ENCODE assay signal across 8 mouse cellular contexts in genomic region chr3:90515242-90515641, GRCm38 (mm10). TPM values are rescaled to one million over a fixed set of nuclear protein-coding genes. Genes with fewer than 3 reads are reported as not detected.
DNase-seq lines count a peak whose midpoint lies in the region; ATAC-seq and TF ChIP-seq lines count a peak whose summit lies in the region.

No protein-coding gene starts in this region.

- no peak for DNase-seq in embryonic facial prominence, embryonic 10.5 days (ENCODE audit: low spot score)
- peak; percentile 71 for DNase-seq in kidney, postnatal 14 days
- no peak for DNase-seq in embryo, embryonic 10.5 days (ENCODE audit: low spot score)
- DNase-seq in T-cell, adult 2 months (ENCODE audit: low spot score): no peak

- 38% methylated on average over 1 of the region's 1 CpGs for WGBS in embryonic facial prominence, embryonic 10.5 days
- 29% methylated on average over 1 of the region's 1 CpGs for WGBS in heart, embryonic 15.5 days

- no peak for TF ChIP-seq EP300 in ES-Bruce4 (IDR thresholded peaks at IDR 0.05; ENCODE audit: insufficient read depth, low read depth, low read length)

- no peak overlapping the region for H3K27ac ChIP-seq in ES-Bruce4 (ENCODE audit: insufficient read depth, low read length)
- H3K27ac ChIP-seq in embryonic facial prominence, embryonic 10.5 days (replicated peaks): peak overlapping the region; percentile 20; the same call in 1 of the 2 replicates
- peak overlapping the region; percentile 89 for H3K27ac ChIP-seq in heart, embryonic 15.5 days

- no peak for TF ChIP-seq POLR2A in ES-Bruce4 (IDR thresholded peaks at IDR 0.05; ENCODE audit: insufficient read depth, low read length)

- ATAC-seq in heart, embryonic 15.5 days (replicated peaks; ENCODE audit: insufficient number of reproducible peaks, insufficient read depth, low FRiP score, low read depth): no peak
- no peak for ATAC-seq in erythroid progenitor cell, adult 5-6 weeks (replicated peaks; ENCODE audit: low FRiP score, poor library complexity, severe bottlenecking)

- no peaks in the 10 kb centered on the region for H3K27me3 ChIP-seq in ES-Bruce4 (ENCODE audit: control insufficient read depth, insufficient read depth, low read length, poor library complexity, severe bottlenecking)
- peaks cover 52% of the 10 kb centered on the region for H3K27me3 ChIP-seq in embryonic facial prominence, embryonic 10.5 days (replicated peaks; ENCODE audit: low read depth, poor library complexity, severe bottlenecking)
- no peaks in the 10 kb centered on the region for H3K27me3 ChIP-seq in heart, embryonic 15.5 days
- H3K27me3 ChIP-seq in megakaryocyte, embryonic 14.5 days (replicated peaks): no peaks in the 10 kb centered on the region

- H3K9me3 ChIP-seq in ES-Bruce4 (replicated peaks; ENCODE audit: control insufficient read depth, insufficient read depth, low read length, poor library complexity, severe bottlenecking): no peaks in the 10 kb centered on the region
- no peaks in the 10 kb centered on the region for H3K9me3 ChIP-seq in embryonic facial prominence, embryonic 10.5 days
- H3K9me3 ChIP-seq in heart, embryonic 15.5 days (replicated peaks): no peaks in the 10 kb centered on the region
- H3K9me3 ChIP-seq in megakaryocyte, embryonic 14.5 days: no peaks in the 10 kb centered on the region

- peak overlapping the region; percentile 93 for H3K4me2 ChIP-seq in heart, embryonic 15.5 days

- H3K4me3 ChIP-seq in ES-Bruce4 (ENCODE audit: low read depth, low read length): peak overlapping the region; percentile 48
- H3K4me3 ChIP-seq in embryonic facial prominence, embryonic 10.5 days: peak overlapping the region; percentile 58
- H3K4me3 ChIP-seq in heart, embryonic 15.5 days: peak overlapping the region; percentile 57
- H3K4me3 ChIP-seq in megakaryocyte, embryonic 14.5 days (replicated peaks): peak overlapping the region; percentile 97

- H3K36me3 ChIP-seq in ES-Bruce4 (ENCODE audit: control insufficient read depth, insufficient read depth, low read length, poor library complexity, severe bottlenecking): no peaks in the 10 kb centered on the region
- H3K36me3 ChIP-seq in embryonic facial prominence, embryonic 10.5 days (replicated peaks): no peaks in the 10 kb centered on the region
- H3K36me3 ChIP-seq in heart, embryonic 15.5 days: no peaks in the 10 kb centered on the region; the same call in none of the 2 replicates
- peaks cover 51% of the 10 kb centered on the region for H3K36me3 ChIP-seq in megakaryocyte, embryonic 14.5 days (replicated peaks; ENCODE audit: low read length)

- no peak for TF ChIP-seq CTCF in ES-Bruce4 (IDR thresholded peaks at IDR 0.05; ENCODE audit: low read depth, low read length)

- peaks cover 5% of the 10 kb centered on the region for H3K4me1 ChIP-seq in ES-Bruce4 (ENCODE audit: control insufficient read depth, insufficient read depth, low read length)
- H3K4me1 ChIP-seq in embryonic facial prominence, embryonic 10.5 days: peaks cover 23% of the 10 kb centered on the region
- peaks cover 29% of the 10 kb centered on the region for H3K4me1 ChIP-seq in heart, embryonic 15.5 days (replicated peaks)
- peaks cover 67% of the 10 kb centered on the region for H3K4me1 ChIP-seq in megakaryocyte, embryonic 14.5 days

- no peak overlapping the region for H3K9ac ChIP-seq in ES-Bruce4 (ENCODE audit: low read depth, poor library complexity, severe bottlenecking)
- H3K9ac ChIP-seq in heart, embryonic 15.5 days: peak overlapping the region; percentile 66

RNA-seq across cellular contexts. Expression of gene S100a13, which starts 1.0 kb away (rescaled TPM):
- polyA plus RNA-seq in ES-Bruce4 (2011; ENCODE audit: insufficient read depth, insufficient read length, low read depth, missing spikeins): 71.4 and 73.2 TPM in 2 replicates
- polyA plus RNA-seq in embryonic facial prominence, embryonic 10.5 days (2016; fragmentation: Nextera tagmentation; extraction: Ambion mirVana): 8.3 and 8.5 TPM in 2 replicates
- polyA plus RNA-seq in heart, embryonic 15.5 days (2015; fragmentation: Nextera tagmentation; extraction: Ambion mirVana): 73.0 and 94.1 TPM in 2 replicates
- polyA plus RNA-seq in megakaryocyte, embryonic 14.5 days (2012; ENCODE audit: insufficient read depth, low replicate concordance): 3.7 and 30.3 TPM in 2 replicates
- 8.8 and 10.8 TPM in 2 replicates for total RNA-seq in erythroid progenitor cell, adult 5-6 weeks (2015; ENCODE audit: low replicate concordance)
- total RNA-seq in erythroid progenitor cell, adult 5-6 weeks (2017; ENCODE audit: low replicate concordance): 6.7 and 9.5 TPM in 2 replicates

RNA-seq across cellular contexts. Expression of gene S100a1, which starts 1.1 kb away (rescaled TPM):
- 46.3 and 50.4 TPM in 2 replicates for polyA plus RNA-seq in ES-Bruce4 (2011; ENCODE audit: insufficient read depth, insufficient read length, low read depth, missing spikeins)
- polyA plus RNA-seq in embryonic facial prominence, embryonic 10.5 days (2016; fragmentation: Nextera tagmentation; extraction: Ambion mirVana): 5.7 and 6.4 TPM in 2 replicates
- polyA plus RNA-seq in heart, embryonic 15.5 days (2015; fragmentation: Nextera tagmentation; extraction: Ambion mirVana): 247 and 315 TPM in 2 replicates
- 9.9 and 105 TPM in 2 replicates for polyA plus RNA-seq in megakaryocyte, embryonic 14.5 days (2012; ENCODE audit: insufficient read depth, low replicate concordance)
- total RNA-seq in erythroid progenitor cell, adult 5-6 weeks (2015; ENCODE audit: low replicate concordance): 27.7 and 33.9 TPM in 2 replicates
- total RNA-seq in erythroid progenitor cell, adult 5-6 weeks (2017; ENCODE audit: low replicate concordance): 18.2 and 22.8 TPM in 2 replicates

RNA-seq across cellular contexts. Expression of gene Chtop, which starts 5.9 kb away (rescaled TPM):
- polyA plus RNA-seq in ES-Bruce4 (2011; ENCODE audit: insufficient read depth, insufficient read length, low read depth, missing spikeins): 124 and 130 TPM in 2 replicates
- polyA plus RNA-seq in embryonic facial prominence, embryonic 10.5 days (2016; fragmentation: Nextera tagmentation; extraction: Ambion mirVana): 181 and 188 TPM in 2 replicates
- 90.9 and 98.3 TPM in 2 replicates for polyA plus RNA-seq in heart, embryonic 15.5 days (2015; fragmentation: Nextera tagmentation; extraction: Ambion mirVana)
- 33.3 and 68.8 TPM in 2 replicates for polyA plus RNA-seq in megakaryocyte, embryonic 14.5 days (2012; ENCODE audit: insufficient read depth, low replicate concordance)
- total RNA-seq in erythroid progenitor cell, adult 5-6 weeks (2015; ENCODE audit: low replicate concordance): 78.9 and 101 TPM in 2 replicates
- total RNA-seq in erythroid progenitor cell, adult 5-6 weeks (2017; ENCODE audit: low replicate concordance): 47.3 and 66.6 TPM in 2 replicates

RNA-seq across cellular contexts. Expression of gene S100a14, which starts 11.4 kb away (rescaled TPM):
- 0.88 and 1.9 TPM in 2 replicates for polyA plus RNA-seq in ES-Bruce4 (2011; ENCODE audit: insufficient read depth, insufficient read length, low read depth, missing spikeins)
- polyA plus RNA-seq in embryonic facial prominence, embryonic 10.5 days (2016; fragmentation: Nextera tagmentation; extraction: Ambion mirVana): not detected in 2 replicates
- 1.1 and 7.5 TPM in 2 replicates for polyA plus RNA-seq in heart, embryonic 15.5 days (2015; fragmentation: Nextera tagmentation; extraction: Ambion mirVana)
- polyA plus RNA-seq in megakaryocyte, embryonic 14.5 days (2012; ENCODE audit: insufficient read depth, low replicate concordance): 0.10 TPM in 1 of 2 replicates, not detected in the other
- total RNA-seq in erythroid progenitor cell, adult 5-6 weeks (2015; ENCODE audit: low replicate concordance): not detected in 2 replicates
- not detected in 2 replicates for total RNA-seq in erythroid progenitor cell, adult 5-6 weeks (2017; ENCODE audit: low replicate concordance)

RNA-seq across cellular contexts. Expression of gene S100a16, which starts 21.8 kb away (rescaled TPM):
- polyA plus RNA-seq in ES-Bruce4 (2011; ENCODE audit: insufficient read depth, insufficient read length, low read depth, missing spikeins): 2.0 and 3.1 TPM in 2 replicates
- polyA plus RNA-seq in embryonic facial prominence, embryonic 10.5 days (2016; fragmentation: Nextera tagmentation; extraction: Ambion mirVana): 32.9 and 34.7 TPM in 2 replicates
- 89.3 and 103 TPM in 2 replicates for polyA plus RNA-seq in heart, embryonic 15.5 days (2015; fragmentation: Nextera tagmentation; extraction: Ambion mirVana)
- polyA plus RNA-seq in megakaryocyte, embryonic 14.5 days (2012; ENCODE audit: insufficient read depth, low replicate concordance): not detected in 2 replicates
- not detected in 2 replicates for total RNA-seq in erythroid progenitor cell, adult 5-6 weeks (2015; ENCODE audit: low replicate concordance)
- not detected in 2 replicates for total RNA-seq in erythroid progenitor cell, adult 5-6 weeks (2017; ENCODE audit: low replicate concordance)
